Mouse (Mus musculus) natural killer cell, adult 2 months (primary cell): ENCODE data around the gene Wdr5.

Experiments used
- DNase-seq, 2 experiments: peaks; one replicate each; pipeline ENCODE4 v3.0.0; 2022; ENCODE audit warnings: low spot score in 2 of 2

Gene Wdr5

DNA sequence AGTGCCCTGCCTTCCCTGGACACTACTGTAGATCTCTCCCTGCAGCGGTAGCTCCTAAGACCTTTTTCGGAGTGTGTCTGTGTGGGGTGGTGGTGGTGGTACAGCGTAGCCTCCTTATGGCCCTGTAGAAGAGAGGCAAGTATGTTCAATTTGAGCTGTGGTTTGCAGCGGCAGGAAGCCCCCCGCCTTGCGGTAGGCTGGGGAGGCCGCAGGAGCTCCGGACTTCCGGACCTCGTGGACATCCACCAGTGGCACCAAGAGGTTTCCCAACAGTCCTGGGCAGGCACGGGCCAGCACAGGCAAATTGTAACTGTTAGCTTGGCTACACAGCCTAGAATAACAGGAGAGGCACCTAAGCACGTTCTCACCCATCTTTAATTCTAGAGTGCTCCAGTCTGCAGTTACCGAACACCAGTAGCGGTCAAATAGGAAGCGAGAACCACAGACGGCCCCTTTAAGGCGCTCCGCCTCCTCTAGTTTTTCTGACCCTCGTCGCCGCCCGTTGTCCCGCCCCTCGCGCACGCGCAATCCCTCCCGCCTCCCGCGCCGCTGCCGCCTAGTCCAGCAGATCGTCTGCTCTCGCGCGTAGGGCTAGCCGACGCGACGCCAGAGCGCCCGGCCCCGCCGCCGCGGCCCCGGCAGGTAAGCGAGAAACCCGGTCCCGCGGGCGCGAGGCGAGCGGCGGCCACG, at the start of gene Wdr5:
Gene Wdr5 (plus strand): TSS at position 519 of the 690 bp plus-strand sequence.
- peak; percentile 95 to 96 for DNase-seq

DNA sequence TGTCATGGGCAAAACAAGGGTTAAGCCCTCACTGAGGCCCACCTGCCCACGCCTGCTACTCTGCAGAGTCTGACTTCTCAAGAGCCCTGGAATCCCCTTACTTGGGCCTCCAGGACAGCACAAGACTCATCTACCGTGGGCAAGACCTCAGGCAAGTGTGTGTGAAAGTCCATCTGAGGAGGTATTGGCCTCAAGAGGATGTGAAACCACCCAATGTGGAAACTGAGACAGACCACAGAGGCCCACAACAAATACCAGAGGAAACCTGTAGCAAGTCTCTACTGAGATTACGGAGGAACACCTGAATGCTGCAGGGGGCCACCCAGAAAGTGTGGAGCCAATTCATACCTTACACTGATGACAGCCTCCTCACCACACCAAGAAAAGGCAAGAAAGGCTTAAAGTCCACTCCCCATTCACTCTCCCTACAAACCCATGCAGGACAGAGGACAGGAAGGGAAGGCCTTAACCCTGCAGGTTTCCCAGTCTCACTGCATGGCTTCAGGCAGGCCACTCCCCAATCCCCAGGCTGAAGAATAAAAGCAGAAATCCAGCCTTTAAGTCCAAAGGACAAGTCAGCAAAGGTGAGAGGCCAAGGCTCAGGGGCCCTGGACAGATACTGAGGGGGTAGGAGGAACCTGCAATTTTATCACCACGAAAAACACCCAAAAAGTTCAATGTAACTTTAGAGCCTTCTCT, 45.5 kb upstream of the Wdr5 start:
- peak in 1 of 2 experiments; percentile 24 for DNase-seq

DNA sequence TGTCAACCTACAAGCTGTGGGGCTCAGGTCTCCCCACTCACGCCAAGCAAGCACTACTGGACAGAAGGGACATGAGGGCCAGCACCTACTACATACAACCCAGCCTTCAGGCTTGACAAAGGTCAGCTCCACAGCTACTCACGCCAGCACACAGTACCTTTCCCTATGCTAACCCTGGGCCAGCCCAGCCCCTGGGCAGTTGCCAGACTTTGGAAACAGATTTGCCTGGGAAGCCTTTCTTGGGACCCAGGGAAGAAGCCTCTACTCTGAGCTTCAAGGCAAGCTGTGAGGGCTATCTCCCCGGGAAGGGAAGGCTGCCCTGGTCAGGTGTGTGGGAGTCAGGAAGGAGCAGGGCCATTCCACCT, 45.0 kb upstream of the Wdr5 start:
- no peak for DNase-seq

DNA sequence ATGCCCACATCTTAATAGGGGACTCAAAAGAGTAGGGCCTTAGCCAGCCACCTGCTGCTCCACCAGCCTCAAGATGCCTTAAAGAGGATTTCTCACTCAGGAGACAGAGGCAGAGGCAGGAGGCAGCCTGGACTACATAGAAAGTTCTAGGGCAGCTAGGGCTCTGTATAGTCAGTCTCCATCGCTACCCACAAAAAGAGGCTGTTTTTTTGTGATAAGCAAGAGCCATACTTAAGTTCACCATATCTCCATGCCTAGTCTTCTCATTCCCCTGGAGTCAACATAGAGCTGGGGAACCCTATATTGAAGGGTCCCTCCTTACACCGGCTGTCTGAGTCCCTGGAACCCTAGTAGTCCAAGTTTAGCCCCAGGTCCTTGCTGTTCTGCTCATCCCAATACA, 44.4 kb upstream of the Wdr5 start:
- DNase-seq = no peak

DNA sequence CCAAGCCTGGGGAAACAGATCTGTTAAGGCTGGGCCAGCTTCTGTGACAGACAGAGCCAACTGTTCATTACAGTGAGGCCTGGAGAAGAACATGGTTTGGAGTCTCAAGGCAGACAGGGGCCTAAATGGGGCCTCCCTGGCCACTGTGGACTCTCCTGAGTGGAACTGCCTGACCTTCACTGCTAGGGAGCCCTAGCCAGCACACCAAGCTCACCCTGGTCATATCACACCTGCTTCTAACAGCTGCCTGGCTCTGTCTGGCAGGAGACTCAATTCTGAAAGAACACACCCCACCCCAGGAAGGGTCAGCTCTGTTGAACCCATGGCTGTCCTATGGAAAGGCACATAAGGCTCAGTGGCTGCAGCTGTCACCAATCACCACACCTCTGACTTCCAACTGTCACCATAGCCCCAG, 43.8 kb upstream of the Wdr5 start:
- no peak for DNase-seq

DNA sequence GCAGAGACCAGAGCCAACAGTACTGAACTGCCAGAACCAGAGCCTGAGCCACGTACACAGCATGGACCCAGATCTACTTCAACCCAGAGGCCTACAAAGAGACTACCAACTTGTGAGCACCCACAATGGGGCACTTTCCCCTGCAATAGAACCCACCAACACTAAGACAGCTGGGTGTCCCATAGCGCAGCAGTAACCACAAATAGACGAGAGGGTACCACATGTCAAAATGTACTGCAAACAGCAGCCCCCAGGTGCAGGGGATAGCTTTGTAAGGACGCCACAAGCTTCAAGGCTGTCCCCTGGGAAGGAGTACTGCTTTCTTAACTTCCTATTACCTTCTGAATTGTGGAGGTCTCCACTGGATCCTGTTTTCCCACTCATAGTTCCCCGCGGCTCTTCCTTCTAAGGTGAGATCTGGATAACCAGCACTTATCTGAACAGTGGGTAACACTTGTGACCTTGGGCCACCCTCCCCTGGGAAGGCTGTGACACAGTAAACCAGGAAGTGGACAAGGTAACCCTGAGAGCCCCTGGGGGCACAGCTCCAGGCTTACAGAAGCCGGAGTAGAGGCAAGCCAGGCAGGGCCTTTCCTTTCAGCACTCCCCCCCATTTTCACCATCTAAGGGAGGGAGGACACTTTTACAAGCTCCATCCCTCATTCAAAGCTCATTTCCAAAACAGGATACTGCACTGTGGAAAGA, 41.7 kb upstream of the Wdr5 start:
- DNase-seq = no peak

DNA sequence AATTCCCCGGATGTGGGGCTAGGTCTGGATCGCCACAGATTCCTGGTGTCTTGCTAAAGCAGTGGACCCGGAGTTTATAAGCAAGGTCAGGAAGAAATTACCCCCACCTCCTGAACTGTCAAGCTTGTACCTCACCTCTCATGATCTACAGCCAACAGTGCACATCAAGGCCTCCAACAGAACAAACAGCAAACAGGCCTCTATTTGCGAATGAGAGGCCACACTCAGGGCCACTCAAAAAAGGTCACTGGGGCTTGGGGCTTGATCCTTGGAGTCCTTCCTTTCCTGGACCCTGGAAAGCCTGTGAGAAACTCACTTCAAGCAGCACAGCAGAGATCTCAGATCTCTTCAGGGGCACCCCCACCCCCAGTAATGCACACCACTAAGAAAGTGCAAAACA, 41.0 kb upstream of the Wdr5 start:
- DNase-seq = no peak

DNA sequence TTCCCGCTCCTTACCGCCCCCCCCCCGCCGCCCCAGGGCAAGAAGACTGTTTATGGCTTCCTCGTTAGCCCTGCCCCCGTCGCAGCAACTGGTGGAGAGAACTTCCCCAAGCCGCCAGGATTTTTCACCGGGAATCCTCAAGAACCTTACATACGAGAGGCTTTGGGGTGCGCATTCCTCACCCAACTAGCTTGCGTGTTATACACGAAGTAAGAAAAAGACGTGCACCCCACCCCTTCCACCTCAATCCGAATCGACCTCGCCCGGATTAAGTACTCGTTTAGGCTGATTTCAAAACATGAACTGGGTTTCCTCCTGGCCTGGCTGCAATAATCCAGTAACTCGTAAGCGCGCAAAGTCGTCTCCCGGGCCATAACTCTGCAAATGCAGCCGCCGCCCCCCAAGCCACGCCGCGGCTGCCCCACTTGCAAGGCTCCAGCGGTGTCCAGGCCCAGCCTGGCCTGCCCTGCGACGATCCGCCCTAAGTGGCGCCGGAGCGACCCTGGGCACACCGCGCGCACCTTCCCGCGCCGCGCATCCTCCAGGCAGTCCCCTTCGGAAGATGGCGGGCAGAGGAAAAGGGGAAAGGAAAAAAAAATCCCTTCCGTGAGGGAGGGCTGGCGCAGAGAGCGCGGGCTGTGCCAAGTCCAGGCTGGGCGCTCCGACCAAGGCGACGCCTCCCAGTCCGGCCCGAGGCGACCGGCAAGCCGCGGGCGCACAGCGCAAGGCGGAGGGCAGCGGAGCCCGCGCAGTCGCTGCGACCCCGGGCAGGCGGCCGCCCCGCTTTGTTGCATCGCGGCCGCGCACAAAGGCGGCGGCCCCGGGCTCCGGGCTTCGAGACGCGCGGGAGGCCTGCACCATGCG, 40.1 kb upstream of the Wdr5 start:
- DNase-seq = no peak

DNA sequence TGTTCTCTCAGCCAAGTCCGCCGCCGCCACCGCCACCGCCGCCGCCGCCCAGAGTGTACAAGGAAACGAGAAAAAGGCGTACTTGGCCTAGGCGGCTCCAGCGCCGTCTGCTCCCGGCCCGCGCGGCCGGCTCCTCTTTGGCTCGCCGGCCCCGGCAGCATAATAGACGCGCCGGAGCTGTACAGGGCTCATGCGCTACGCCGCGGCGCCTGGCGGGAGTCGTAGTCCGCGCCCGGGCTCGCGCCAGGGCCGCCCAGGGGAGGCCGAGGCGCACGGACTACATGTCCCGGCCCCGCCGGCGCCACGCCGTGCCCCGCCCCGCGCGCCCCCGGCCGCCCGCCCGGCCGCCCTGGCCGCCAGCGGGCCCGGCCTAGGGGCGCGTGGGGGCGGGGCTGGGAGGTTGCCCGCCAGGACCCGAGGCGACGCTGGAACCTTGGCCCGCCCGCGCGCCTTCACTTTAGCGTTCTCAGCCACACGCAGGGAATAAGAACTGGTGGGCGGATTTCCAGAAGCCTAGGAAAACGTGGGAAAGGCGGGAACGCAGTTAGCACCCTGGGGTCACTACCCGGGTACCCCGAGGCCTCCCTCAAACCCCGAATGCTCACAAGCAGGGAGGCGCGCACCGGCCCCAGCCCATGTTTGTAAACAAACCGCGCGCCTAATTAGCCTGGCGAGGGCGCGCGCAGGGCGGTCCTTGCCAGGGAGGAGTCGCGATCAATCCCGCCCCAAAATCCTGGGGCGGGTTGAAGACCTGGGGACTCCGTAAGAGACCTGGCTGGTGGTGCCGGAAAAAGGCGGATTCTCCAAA, 39.3 kb upstream of the Wdr5 start:
- peak; percentile 75 to 84 for DNase-seq

DNA sequence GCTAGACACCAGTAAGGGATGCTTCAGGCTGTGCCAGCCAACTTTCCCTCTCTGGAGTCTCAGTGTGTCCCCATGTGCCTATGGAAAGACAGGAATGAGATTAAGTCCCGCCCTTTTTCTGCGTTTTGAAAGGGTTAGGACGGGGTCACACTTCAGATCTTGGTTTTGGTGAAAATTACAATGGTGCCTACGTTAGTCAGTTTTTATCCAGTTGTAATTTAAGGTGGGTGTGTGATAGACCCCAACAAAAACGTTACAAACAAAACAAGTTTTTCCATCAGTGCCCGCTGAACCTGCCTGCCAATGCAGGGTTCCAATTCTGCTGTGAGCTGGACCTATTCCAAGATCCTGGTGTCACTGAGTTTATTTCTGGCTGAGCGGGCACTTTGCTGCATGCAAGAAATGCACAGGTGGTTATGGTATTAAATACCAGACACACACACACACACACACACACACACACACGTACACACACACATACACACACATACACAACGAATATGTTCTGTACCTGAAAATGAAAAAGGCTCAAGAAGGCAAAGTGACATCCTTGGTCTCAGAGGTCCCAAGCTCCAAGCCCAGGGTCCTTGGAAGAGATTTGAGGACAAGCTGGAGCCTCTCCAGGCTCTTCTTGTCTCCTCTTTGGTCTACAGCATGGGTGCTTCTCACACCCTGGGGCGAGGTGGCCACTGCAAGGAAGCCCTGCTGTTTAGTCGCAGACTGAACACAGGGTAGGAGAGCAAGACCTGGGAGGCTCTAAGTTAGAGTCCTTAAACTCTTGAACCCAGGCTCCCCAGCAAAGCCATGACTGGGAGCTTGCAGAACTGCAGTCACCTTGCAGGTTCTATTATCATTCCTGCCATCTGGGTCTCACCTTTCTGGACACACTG, 38.4 kb upstream of the Wdr5 start:
- DNase-seq = no peak

DNA sequence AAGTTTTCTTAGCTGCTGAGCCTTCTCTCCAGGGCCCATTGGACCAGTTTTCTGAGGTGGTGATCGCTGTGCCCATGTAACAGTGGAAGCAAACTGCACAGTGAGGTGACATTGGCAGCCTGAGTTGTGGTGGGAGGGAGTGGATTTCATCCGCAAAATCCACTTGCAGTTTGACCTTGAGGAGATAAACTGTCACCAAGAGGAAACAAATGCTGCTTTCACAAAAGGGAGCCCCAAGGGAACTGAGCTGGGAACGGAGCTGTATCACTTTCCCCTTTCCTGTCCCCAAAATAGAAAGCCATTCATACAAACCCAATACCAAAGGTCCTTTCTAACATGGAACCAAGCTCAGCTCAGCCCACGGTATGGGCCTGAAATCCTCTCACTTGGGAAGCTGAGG, 35.1 kb upstream of the Wdr5 start:
- DNase-seq = no peak

DNA sequence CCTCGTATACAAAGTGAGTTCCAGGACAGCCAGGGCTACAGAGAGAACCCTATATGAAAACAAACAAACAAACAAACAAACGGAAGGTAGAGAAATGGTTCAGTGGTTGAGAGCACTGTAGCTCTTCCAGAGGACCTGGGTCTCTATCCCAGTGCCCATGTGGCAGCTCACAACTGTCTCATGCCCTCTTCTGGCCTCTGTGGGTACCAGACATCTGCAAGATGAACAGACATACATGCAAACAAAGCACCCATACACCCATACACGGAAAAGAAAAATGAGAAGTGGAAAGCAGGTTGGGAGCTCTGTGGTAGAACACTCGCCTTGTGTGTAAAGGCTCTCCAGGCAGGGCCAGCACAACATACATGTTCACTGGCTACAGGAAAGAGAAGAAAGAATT, 34.6 kb upstream of the Wdr5 start:
- no peak for DNase-seq

DNA sequence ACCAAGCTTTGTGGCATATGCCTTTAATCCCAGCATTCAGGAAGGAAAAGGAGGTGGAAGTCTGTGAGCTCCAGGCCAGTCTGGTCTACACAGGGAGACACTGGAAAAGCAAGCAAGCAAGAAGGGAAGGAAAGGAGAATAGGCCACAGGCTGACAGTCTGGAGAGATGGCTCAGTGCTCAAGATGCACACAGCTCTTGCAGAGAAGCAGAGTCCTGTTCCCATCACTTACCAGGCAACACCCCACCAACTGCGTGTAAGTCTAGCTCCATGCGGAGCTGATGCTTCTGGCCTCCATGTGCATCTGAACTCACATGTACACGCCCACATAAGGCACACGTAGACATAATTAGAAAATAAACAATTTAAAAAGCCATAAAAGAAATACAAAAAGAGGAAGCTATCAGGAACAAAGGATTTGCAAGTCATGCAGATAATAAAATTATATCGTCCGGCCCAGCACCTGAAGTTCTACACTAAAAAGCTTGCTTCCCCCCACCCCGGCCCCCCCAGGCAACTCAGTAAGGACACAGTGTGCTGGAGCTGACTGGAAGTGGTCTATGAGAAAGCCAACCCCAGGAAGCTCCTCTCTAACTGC, 32.6 kb upstream of the Wdr5 start:
- DNase-seq = no peak

DNA sequence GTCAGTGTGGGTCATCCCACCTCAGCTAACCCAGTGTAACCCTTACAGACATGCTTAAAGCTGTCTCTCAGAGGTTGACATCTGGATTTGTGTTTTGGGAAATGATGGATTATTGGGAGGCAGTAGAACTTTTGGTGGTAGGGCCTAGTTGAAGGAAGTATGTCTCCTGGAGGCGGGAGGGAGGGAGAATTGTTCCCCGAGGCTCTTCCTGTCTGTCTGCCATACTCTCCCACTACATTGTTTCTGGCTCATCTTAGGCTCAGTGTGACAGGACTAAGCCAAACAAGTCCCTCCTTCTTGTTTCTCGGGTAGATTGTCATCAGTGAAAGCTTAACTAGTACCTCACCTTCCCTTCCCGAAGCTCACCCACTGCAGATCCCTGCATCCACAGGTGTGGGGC, 28.2 kb upstream of the Wdr5 start:
- no peak for DNase-seq

DNA sequence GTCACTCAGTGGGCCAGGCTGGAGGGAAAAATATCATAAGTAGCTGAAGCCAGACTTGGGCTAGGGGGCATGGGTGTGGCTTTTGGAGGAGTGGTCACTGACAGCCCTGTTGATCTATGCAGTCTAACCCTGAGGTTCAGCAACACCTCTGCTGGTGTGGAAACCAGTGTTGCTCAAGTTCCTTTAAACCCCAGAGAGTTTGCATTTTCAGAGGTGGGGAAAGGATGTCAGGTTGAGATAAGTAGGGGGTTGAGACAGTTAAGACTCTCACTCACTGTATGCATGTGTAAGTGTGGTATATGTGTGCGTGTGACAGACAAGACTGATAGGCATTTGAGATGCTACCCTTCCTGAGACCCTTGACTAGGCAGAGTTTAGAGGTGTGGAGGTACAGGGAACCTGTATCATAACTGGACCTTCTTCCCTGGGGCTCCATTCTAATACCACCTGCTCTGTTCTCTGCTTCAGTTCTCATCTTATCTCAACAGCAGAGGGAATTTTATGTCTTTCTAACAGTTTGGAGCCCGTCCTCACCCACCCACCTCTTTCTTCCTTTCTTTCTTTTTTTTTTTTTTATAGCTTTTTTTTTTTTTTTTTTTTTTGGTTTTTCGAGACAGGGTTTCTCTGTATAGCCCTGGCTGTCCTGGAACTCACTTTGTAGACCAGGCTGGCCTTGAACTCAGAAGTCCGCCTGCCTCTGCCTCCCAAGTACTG, 27.5 kb upstream of the Wdr5 start:
- DNase-seq = peak; percentile 43 to 68

DNA sequence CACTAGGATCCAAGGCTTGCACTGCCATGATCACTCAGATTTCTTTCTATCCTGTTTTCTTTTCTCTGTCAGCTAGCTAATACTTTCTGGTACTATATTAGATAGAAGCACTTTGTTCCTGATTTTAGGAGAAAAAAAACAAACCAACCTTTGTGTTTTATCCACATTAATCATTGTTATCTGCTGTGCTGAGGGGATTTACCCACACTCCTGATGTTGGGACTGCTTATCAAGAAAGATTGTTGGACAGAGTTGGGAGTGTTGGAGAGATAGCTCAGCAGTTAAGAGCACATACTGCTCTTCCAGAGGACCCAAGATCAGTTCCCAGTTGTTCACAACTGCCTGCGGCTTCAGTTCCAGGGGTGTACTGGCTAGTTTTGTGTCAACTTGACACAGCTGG, 26.6 kb upstream of the Wdr5 start:
- DNase-seq = no peak

DNA sequence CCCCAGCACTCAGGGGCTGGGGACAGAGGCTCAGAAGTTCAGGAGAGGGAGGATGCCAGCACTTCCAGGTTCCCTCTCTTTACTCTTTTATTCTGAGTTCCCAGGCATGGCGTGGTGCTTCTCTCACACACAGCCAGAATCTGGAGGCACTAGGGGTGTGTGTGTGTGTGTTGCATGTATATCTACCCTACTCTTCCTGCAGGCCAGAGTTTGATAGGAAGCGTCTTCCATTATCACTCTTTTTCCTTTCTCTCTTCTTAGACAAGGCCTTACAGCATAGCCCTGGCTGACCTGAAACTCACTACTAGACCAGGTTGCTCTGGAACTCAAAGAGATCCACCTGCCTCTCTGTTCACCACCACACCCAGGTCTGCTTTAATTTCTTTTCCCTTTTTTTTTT, 24.0 kb upstream of the Wdr5 start:
- DNase-seq = no peak

DNA sequence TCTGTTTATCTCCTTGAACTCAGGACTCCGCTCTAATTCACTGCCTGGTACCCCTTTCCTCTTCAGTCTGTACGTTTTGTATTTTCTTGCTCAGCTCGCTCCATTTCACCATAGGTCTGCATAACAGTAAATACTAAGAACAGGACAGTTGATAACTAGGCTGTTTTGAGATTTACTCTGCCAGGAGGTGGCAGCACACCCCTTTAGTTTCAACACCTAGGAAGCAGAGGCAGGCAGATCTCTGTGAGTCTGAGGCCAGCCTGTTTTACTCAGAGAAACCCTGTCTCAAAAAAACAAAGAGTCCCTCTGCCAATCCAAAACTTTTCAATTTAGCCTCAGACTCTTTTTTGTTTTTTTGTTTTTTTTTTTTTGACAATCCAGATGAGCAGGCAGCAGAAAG, 21.0 kb upstream of the Wdr5 start:
- DNase-seq = no peak

DNA sequence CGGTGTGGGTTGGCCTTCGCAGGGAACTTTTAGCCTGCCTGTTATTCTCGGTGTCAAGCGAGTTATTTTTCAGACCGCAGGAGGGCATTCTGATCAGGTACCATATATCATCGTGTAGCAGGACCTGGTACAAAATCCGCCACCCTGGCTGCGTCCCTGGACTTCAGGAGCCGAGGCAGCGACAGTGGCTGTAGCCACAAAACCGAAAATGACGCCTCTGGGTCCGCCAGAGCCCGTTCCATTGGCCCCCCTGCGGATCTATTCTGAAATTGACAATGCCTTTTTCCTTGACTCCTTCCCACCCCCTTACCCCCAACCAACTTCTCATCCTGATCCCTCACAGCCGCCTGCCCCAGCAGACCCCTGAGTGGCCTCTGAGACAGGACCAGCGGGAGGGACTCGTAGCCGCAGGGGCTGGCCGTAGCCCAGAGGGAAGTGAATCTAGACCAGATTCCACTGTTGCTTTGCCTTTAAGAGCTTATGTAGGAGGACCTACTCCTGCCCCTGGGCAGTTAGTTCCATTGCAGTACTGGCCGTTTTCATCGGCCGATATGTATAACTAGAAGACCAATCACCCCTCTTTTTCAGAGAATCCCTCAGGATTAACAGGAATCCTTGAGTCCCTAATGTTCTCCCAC, 18.4 kb upstream of the Wdr5 start:
- no peak for DNase-seq
